Mouse (Mus musculus): ENCODE results near the gene Gabarap.

DNA sequence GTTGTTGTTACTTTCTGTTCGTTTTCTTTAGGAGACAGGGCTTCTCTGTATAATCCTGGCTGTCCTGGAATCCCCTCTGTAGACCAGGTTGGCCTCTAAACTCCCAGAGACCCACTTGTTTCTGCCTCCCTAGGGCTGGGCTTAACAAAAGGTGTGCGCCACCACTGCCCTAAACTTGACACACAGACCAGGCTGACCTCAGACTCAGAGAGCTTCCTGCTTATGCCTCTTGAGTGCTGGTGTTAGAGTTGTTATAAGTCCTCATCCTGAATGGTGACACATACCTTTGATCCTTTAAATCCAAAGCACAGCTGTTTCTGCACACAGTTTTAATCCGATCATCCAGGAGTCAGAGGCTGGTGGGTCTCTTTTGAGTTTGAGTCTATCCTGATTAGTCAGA, 2.0 kb downstream of the Gabarap start:
- TF ChIP-seq CTCF (IDR thresholded peaks at IDR 0.05; ENCODE audit: insufficient read depth, low read depth, low read length) (no peak), POLR2A (IDR thresholded peaks at IDR 0.05; ENCODE audit: insufficient read depth, low read depth, low read length) (no peak)

All from olfactory bulb, adult 2 months (tissue).